In the genomic region with DNA sequence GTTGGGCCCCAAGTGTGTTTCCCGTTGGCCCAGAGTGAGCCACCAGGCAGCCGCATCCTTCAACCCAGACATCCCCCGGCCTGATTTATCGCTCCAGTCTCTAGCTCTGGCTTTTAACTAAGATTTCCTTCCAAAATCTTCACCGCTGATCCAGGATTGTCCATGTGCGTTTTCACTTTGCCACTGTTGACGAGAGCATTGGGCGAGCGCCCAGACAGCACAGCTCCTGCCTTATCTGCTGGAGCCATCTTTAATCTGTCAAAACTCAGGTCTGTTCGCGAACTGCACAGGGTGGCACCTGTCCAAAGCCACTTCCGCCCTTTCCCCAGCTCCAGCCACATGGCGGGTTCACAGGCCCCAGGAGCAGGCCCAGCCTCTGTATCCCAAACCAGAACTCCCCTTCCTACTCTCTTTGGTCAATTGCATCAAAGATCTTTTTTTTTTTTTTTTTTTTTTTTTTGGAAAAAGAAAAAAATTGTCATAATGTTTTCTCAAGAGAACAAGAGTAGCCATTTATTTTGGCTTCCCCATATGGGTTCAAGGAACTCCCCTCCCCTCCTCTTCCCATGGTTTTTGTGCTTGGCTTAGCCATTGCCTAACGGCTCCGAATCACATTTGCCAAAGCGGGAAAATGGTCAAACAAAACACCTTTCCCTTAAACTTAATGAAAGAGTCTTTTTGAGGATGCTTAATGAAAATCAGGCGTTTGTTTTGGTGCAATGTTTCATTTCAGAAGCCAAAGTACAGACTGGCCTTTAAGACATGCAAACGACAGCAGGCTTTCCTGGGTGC, we compare ENCODE assay signal across 10 mouse cellular contexts.
A peak's percentile ranks its signal among the peaks of the same experiment; 100 is the strongest.
DNase-seq lines count a peak whose midpoint lies in the region; ATAC-seq lines count a peak whose summit lies in the region.
"Had no signal": no experiment of that assay in that cellular context is flagged by ENCODE, and none has a peak within 500 bp of the region (broad histone marks: within the 10 kb centered on the region; RNA-seq: fewer than 3 reads in every experiment).

No protein-coding gene starts in this region.

- intact Hi-C loops in heart, postnatal 25 days (cut with DNase I) = no loop called here

- DNase-seq in kidney, adult 11 months = peak; percentile 75
- DNase-seq in ES-CJ7 (ENCODE audit: low read depth, low spot score) = peak; percentile 10
- peak; percentile 42 for DNase-seq in brain, embryonic 18.5 days (ENCODE audit: low read depth, low spot score)
- peak; percentile 37 for DNase-seq in heart, postnatal 25 days (ENCODE audit: low spot score)
- DNase-seq in thymus, postnatal 10 days (ENCODE audit: low spot score in 2 of 2) = no peak
- DNase-seq in spleen, postnatal 14 days (ENCODE audit: low spot score in 2 of 2) = no peak
- no peak for DNase-seq in cerebellum, adult 9-11 months

- H3K9me3 ChIP-seq in kidney, embryonic 14.5 days (ENCODE audit: control insufficient read depth, low read length) = no peaks in the 10 kb centered on the region
- H3K9me3 ChIP-seq: embryonic facial prominence, embryonic 13.5 days; lung, embryonic 15.5 days had no signal

- no peak overlapping the region for H3K27ac ChIP-seq in kidney, embryonic 14.5 days (ENCODE audit: low read depth, low read length)
- H3K27ac ChIP-seq: embryonic facial prominence, embryonic 13.5 days; lung, embryonic 15.5 days had no signal

- H3K4me2 ChIP-seq in kidney, embryonic 14.5 days (replicated peaks; ENCODE audit: low read depth, low read length) = no peak overlapping the region
- H3K4me2 ChIP-seq: embryonic facial prominence, embryonic 13.5 days; lung, embryonic 15.5 days had no signal

- ATAC-seq in kidney, embryonic 14.5 days (ENCODE audit: low FRiP score, low TSS enrichment) = no peak

- WGBS in kidney, embryonic 14.5 days = 85% methylated on average over 18 of the region's 18 CpGs

- H3K4me3 ChIP-seq in kidney, embryonic 14.5 days (ENCODE audit: low read length) = no peak overlapping the region
- H3K4me3 ChIP-seq: embryonic facial prominence, embryonic 13.5 days; lung, embryonic 15.5 days had no signal

- H3K9ac ChIP-seq in kidney, embryonic 14.5 days (ENCODE audit: low read depth, low read length) = no peak overlapping the region
- H3K9ac ChIP-seq: embryonic facial prominence, embryonic 13.5 days; lung, embryonic 15.5 days had no signal

- no peaks in the 10 kb centered on the region for H3K27me3 ChIP-seq in kidney, embryonic 14.5 days (ENCODE audit: control insufficient read depth, insufficient read depth, low read length)
- H3K27me3 ChIP-seq: embryonic facial prominence, embryonic 13.5 days; lung, embryonic 15.5 days had no signal

- no peaks in the 10 kb centered on the region for H3K36me3 ChIP-seq in kidney, embryonic 14.5 days (ENCODE audit: control insufficient read depth, insufficient read depth, low read length)
- H3K36me3 ChIP-seq: embryonic facial prominence, embryonic 13.5 days; lung, embryonic 15.5 days had no signal

- peaks cover 4% of the 10 kb centered on the region; the same call in 1 of the 2 replicates for H3K4me1 ChIP-seq in kidney, embryonic 14.5 days (ENCODE audit: control insufficient read depth, insufficient read depth, low read length)
- H3K4me1 ChIP-seq: lung, embryonic 15.5 days had no signal

Comparison
In these comparisons a context has a peak if more than half of its experiments do, and no peak if none do; other contexts are left out.
1. DNase-seq: peak in kidney, adult 11 months (single experiment), ES-CJ7 (single experiment), brain, embryonic 18.5 days (single experiment) and heart, postnatal 25 days (single experiment); none in thymus, postnatal 10 days (0 of 2), spleen, postnatal 14 days (0 of 2) and cerebellum, adult 9-11 months (single experiment).